Mouse (Mus musculus) stomach, embryonic 16.5 days (tissue): Measurements from ENCODE around the gene Paqr8. TPM values are rescaled to one million over a fixed set of nuclear protein-coding genes. Genes with fewer than 3 reads are reported as not detected.
"Not testable (repeated sequence)": the region's sequence is repeated elsewhere in the genome, so short reads cannot be mapped to it uniquely, and the experiment has no call there.

Experiments
- ATAC-seq: fragments of 200-750 bp; cut with Nextera tagmentation; 2 replicates; pipeline ENCODE4 v1.8.0; 2017; ENCODE audit warnings: moderate number of reproducible peaks, moderate TSS enrichment; ENCODE audit not compliant: insufficient read depth, low FRiP score
- H3K27ac ChIP-seq: fragments of 300-500 bp; sonication (generic); 2 replicates; pipeline ENCODE4 v1.5.1; 2014; ENCODE audit warnings: low read length
- H3K27me3 ChIP-seq: fragments of 300-500 bp; sonication (generic); 2 replicates; pipeline ENCODE4 v1.6.1; 2014; ENCODE audit warnings: low read length, control low read depth, mixed read lengths; ENCODE audit not compliant: control insufficient read depth, insufficient read depth
- H3K36me3 ChIP-seq: fragments of 300-500 bp; sonication (generic); 2 replicates; pipeline ENCODE4 v1.6.1; 2014; ENCODE audit warnings: low read length; ENCODE audit not compliant: control insufficient read depth, insufficient read depth
- H3K4me1 ChIP-seq: fragments of 300-500 bp; sonication (generic); 2 replicates; pipeline ENCODE4 v1.6.1; 2014; ENCODE audit warnings: low read length, control low read depth, mixed read lengths; ENCODE audit not compliant: control insufficient read depth, insufficient read depth
- H3K4me2 ChIP-seq: fragments of 300-500 bp; sonication (generic); 2 replicates; pipeline ENCODE4 v1.6.1; 2014; ENCODE audit warnings: low read depth, low read length, mixed read lengths
- H3K4me3 ChIP-seq: fragments of 300-500 bp; sonication (generic); replicated peaks from 2 replicates; pipeline ENCODE4 v1.5.1; 2014; ENCODE audit warnings: mild to moderate bottlenecking, low read length
- H3K9ac ChIP-seq: fragments of 300-500 bp; sonication (generic); 2 replicates; pipeline ENCODE4 v1.6.1; 2014; ENCODE audit warnings: low read length
- H3K9me3 ChIP-seq: fragments of 300-500 bp; sonication (generic); replicated peaks from 2 replicates; pipeline ENCODE4 v1.6.1; 2016; ENCODE audit warnings: low read length, control low read depth; ENCODE audit not compliant: control insufficient read depth
- WGBS: fragments of 180-500 bp; shearing (Covaris S2); extraction: QIAGEN DNeasy Blood & Tissue Kit; methylation state at CpG from one replicate; pipeline ENCODE4 v1.1.7; 2014; 5-methylcytosine and 5-hydroxymethylcytosine counted together
- polyA plus RNA-seq: library from polyadenylated mRNA; unstranded; fragments of >200 nt; fragmentation: Nextera tagmentation; extraction: Ambion mirVana; gene quantifications from 2 replicates; pipeline ENCODE4 v1.2.1, GENCODE M21; 2015

Paqr8 gene
- polyA plus RNA-seq, 1 experiment from 2014 or later = 14.6 TPM

DNA sequence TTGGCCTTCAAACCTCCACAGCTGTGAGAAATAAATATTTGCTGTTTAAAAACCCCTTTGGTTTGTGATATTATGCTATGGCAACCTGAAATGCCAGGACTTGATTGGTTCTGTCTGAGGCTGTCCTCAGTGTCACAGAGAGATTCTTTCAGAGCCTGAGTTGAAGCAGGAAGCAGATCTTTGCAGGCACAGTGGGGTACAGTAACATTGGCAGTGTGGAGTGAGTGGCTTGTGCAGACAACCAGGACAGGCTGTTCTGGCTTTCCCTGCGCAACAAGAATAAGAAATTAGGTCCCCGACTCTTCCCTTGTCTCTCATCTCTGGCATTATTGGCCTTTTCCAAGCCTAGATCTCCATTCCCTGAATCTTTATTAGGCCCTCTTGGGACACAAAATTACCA is 29.3 kb downstream of the Paqr8 start:
- H3K4me1 ChIP-seq = 0 out of 2 replicates have a peak, but pooled peaks cover 5% of the 10 kb centered on the region
- H3K9ac ChIP-seq = no peak overlapping the region
- H3K9me3 ChIP-seq = no peaks in the 10 kb centered on the region
- no peak overlapping the region for H3K27ac ChIP-seq
- H3K4me3 ChIP-seq = no peak overlapping the region
- H3K27me3 ChIP-seq = no peaks in the 10 kb centered on the region
- WGBS = 84% methylated on average over 2 of the region's 2 CpGs
- ATAC-seq = no peak
- H3K4me2 ChIP-seq = no peak overlapping the region
- no peaks in the 10 kb centered on the region for H3K36me3 ChIP-seq

DNA sequence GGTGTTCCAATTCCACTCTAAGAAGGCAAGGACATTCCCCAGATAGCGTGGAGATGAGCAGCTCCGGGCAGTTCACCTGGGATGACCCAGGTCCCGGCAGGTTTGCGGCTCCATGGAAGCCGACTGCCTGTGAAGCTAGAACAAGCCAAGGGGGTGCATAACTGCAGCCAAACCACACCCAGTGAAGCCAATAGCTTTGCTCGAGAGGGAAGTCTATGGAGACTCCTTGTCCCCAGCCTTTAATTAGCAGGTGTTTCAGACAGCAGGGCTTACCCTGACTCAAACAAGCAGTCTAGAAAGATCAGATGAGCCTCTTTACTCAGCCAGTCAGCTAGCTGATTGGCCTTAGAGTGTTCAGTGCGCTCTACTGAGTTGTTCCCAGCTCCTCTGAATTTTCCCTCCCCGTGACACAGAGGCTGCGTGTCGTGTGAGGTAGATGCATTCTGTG is 30.7 kb downstream of the Paqr8 start:
- H3K9me3 ChIP-seq = no peaks in the 10 kb centered on the region
- WGBS = 83% methylated on average over 10 of the region's 10 CpGs

DNA sequence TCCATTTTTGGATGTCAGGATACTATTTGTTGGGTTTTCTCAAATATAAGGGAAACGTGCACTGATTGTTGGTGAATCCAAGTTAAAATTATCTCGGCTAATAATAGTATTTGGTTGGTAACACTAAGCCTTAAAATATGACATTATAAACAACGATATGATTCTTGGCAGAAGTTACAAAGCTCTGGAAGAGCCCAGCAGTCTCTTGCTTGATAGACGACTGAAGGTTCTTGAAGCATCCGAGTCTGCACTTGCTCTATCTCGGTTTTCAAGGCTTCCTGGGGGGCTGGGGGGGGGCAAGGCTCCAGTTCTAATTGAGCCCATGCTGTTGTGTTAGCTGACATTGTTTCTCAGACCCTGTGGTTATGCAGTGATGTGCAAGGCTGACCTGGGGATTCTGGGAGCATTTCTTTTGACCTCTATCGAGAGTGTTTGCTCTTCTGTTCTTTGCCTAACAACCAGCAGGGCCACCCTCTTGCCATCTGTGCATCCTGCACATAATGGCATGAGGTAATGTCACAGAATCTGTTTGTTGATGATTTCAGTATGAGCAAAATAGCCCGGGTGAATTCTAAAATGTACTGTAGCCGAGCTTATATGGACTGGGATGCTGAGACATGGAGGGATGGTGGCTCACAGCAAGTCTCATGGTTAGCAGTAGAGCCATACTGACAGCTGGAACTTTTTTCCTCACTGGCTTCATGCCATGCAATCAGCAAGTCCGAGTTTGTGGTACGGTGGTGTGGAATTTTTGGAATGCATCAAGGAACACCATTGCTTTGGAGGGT is 32.4 kb downstream of the Paqr8 start:
- H3K4me2 ChIP-seq = peak overlapping the region; percentile 11; the same call in 1 of the 2 replicates

More for the DNA sequence above, 30.7 kb downstream of the Paqr8 start:
- ATAC-seq = no peak
- Histone ChIP-seq H3K27ac (no peak overlapping the region), H3K4me1 (0 out of 2 replicates have a peak, but pooled peaks cover 5% of the 10 kb centered on the region), H3K27me3 (no peaks in the 10 kb centered on the region), H3K36me3 (no peaks in the 10 kb centered on the region), H3K9ac (no peak overlapping the region), H3K4me2 (no peak overlapping the region), H3K4me3 (no peak overlapping the region)

DNA sequence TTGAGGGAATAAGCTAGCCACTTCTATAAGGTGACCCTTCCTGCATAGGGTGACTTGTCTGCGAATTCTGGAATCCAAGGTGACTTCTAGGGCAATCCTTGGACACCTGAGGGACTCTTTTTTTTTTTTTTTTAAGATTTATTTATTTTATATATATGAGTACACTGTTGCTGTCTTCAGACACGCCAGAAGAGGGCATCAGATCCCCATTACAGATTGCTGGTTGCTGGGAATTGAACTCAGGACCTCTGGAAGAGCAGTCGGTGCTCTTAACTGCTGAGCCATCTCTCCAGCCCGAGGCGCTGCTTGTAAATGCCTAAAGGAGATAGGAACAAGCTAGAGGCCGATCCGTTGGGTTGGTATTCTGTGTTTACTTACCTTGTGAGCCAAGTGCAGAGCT is 34.9 kb downstream of the Paqr8 start:
- not testable (repeated sequence) for H3K9ac ChIP-seq, H3K4me3 ChIP-seq, H3K4me2 ChIP-seq, H3K4me1 ChIP-seq, H3K36me3 ChIP-seq, H3K9me3 ChIP-seq, H3K27ac ChIP-seq, ATAC-seq, H3K27me3 ChIP-seq
- 78% methylated on average over 7 of the region's 7 CpGs for WGBS

More for the DNA sequence above, 32.4 kb downstream of the Paqr8 start:
- Histone ChIP-seq H3K9ac (no peak overlapping the region), H3K27ac (peak overlapping the region; percentile 2; the same call in 1 of the 2 replicates), H3K4me1 (0 out of 2 replicates have a peak, but pooled peaks cover 5% of the 10 kb centered on the region), H3K9me3 (no peaks in the 10 kb centered on the region), H3K4me3 (no peak overlapping the region), H3K27me3 (no peaks in the 10 kb centered on the region), H3K36me3 (no peaks in the 10 kb centered on the region)
- 33% methylated on average over 11 of the region's 11 CpGs for WGBS
- no peak for ATAC-seq

DNA sequence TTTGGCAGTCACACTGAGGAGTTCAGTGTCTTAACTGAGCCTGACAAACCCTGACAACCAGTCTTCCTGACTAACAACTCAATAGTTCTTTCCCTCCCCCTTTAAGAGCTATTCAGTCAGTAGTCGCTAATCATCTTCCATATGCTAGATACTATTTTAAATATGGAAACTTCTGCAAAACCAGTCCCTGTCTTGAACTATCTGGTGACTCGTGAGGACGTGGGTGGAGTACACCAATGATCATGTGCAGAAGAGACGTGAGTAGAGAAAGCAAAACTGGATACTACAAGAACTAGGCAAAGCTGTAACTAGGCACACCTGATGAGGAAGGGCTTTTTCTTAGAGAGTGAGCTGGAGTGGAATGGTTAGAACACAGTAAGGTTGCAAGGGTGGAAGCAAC is 35.5 kb downstream of the Paqr8 start:
- H3K4me2 ChIP-seq = no peak overlapping the region
- no peak for ATAC-seq
- H3K4me1 ChIP-seq = 0 out of 2 replicates have a peak, but pooled peaks cover 5% of the 10 kb centered on the region
- H3K4me3 ChIP-seq = no peak overlapping the region
- H3K27ac ChIP-seq = no peak overlapping the region
- no peaks in the 10 kb centered on the region for H3K36me3 ChIP-seq
- no peaks in the 10 kb centered on the region for H3K27me3 ChIP-seq
- H3K9me3 ChIP-seq = no peaks in the 10 kb centered on the region
- WGBS = 87% methylated on average over 4 of the region's 4 CpGs
- no peak overlapping the region for H3K9ac ChIP-seq

DNA sequence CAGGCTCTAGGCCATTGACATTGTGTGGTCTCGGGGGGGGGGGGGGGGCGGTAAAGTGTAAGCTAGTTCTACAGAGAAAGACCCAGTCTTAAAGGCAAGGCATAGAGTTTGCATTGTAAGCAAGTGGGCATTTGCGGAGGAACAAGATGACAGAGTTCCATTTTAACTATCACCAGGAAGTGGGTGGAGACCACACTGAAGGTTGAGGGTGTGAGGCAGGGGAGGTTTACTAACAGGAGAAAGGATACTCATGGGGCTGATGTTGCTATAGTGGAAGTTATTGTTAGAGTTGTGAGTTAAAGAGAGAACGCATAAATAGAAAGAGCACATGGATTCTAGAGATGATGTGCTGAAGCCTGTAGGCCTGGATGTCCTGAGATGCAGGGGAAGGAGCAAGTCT is 36.0 kb downstream of the Paqr8 start:
- H3K4me3 ChIP-seq = no peak overlapping the region
- no peak overlapping the region for H3K4me2 ChIP-seq
- ATAC-seq = no peak
- no peak overlapping the region for H3K9ac ChIP-seq
- H3K27me3 ChIP-seq = no peaks in the 10 kb centered on the region
- WGBS = 77% methylated on average over 4 of the region's 4 CpGs
- H3K27ac ChIP-seq = no peak overlapping the region
- no peaks in the 10 kb centered on the region for H3K36me3 ChIP-seq
- H3K4me1 ChIP-seq = 0 out of 2 replicates have a peak, but pooled peaks cover 5% of the 10 kb centered on the region
- H3K9me3 ChIP-seq = no peaks in the 10 kb centered on the region

DNA sequence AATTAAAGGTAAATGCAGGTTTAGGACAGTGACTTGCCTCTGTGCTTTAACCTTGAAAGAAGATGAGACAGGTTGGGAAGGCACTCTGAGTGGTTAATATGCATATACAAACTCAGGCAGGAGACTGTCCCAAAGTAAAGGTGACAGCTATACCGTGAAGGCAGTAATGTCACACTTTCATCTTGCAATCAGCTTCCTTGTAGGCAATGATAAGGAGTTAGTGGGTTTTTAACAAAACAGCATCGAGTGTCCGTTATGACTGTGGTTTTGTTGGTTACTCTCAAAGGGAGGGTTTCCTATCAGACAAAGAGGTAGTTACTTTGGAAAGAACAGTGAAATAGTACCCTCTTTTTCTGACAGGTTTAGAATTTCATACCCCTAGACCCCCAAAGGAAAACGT is 38.1 kb downstream of the Paqr8 start:
- Histone ChIP-seq H3K4me1 (no peaks in the 10 kb centered on the region), H3K27ac (no peak overlapping the region), H3K9me3 (no peaks in the 10 kb centered on the region), H3K27me3 (no peaks in the 10 kb centered on the region), H3K4me3 (no peak overlapping the region), H3K9ac (no peak overlapping the region), H3K36me3 (no peaks in the 10 kb centered on the region), H3K4me2 (no peak overlapping the region)
- no peak for ATAC-seq
- 78% methylated on average over 4 of the region's 4 CpGs for WGBS

DNA sequence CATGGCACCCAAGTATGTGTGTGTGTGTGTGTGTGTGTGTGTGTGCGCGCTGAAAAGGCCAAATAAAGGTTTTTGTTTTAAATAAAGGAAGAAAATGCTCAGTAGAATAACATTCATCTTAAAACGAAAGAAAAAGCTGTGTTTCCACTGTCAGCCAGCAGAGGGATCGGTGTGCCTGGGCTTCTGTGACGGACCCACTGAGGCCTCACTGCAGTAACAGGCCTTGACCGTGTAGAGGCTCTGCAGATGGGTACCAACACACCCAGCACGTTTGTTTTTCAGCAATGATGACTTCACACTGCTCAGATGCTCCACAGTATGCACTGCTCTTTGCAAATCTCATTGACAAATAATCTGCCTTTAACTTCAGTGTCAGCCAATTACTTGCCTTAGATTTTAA is 43.1 kb downstream of the Paqr8 start:
- Histone ChIP-seq H3K9me3 (no peaks in the 10 kb centered on the region), H3K27me3 (no peaks in the 10 kb centered on the region), H3K4me3 (no peak overlapping the region), H3K9ac (no peak overlapping the region), H3K4me1 (no peaks in the 10 kb centered on the region), H3K4me2 (no peak overlapping the region), H3K27ac (no peak overlapping the region), H3K36me3 (peaks cover 4% of the 10 kb centered on the region)
- 21% methylated on average over 7 of the region's 7 CpGs for WGBS
- peak; percentile 79; the same call in 1 of the 2 replicates for ATAC-seq

DNA sequence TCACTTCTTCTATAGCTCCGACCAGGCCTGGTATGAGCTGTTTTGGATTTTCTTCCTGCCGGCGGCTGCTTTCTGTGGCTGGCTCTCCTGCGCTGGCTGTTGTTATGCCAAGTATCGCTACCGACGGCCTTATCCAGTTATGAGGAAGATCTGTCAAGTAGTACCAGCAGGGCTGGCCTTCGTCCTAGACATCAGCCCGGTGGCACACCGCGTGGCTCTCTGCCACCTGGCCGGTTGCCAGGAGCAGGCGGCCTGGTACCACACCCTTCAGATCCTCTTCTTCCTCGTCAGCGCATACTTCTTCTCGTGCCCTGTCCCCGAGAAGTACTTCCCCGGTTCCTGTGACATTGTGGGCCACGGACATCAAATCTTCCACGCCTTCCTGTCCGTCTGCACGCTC is 44.7 kb downstream of the Paqr8 start:
- H3K27me3 ChIP-seq = no peaks in the 10 kb centered on the region
- H3K36me3 ChIP-seq = peaks cover 4% of the 10 kb centered on the region
- no peak overlapping the region for H3K4me2 ChIP-seq
- H3K4me3 ChIP-seq = no peak overlapping the region
- no peaks in the 10 kb centered on the region for H3K9me3 ChIP-seq
- no peaks in the 10 kb centered on the region for H3K4me1 ChIP-seq
- H3K9ac ChIP-seq = no peak overlapping the region
- no peak for ATAC-seq
- WGBS = 86% methylated on average over 22 of the region's 22 CpGs
- no peak overlapping the region for H3K27ac ChIP-seq
